Mouse (Mus musculus) megakaryocyte, embryonic 14.5 days (primary cell): ENCODE measurements around the gene Ankrd54. TPM values are rescaled to one million over a fixed set of nuclear protein-coding genes. Genes with fewer than 3 reads are reported as not detected.

Source experiments
- H3K27me3 ChIP-seq: replicated peaks from 2 replicates; pipeline ENCODE3; 2012; ENCODE audit warnings: inconsistent platforms
- H3K36me3 ChIP-seq: replicated peaks from 2 replicates; pipeline ENCODE3; 2012; ENCODE audit warnings: low read length, inconsistent platforms, mixed read lengths
- H3K4me1 ChIP-seq: 2 replicates; pipeline ENCODE4 v1.6.1; 2012; ENCODE audit warnings: inconsistent platforms
- H3K4me3 ChIP-seq: replicated peaks from 2 replicates; pipeline ENCODE3; 2012; ENCODE audit warnings: moderate library complexity, mild to moderate bottlenecking, inconsistent platforms
- H3K9me3 ChIP-seq: 2 replicates; pipeline ENCODE4 v1.6.1; 2012; ENCODE audit warnings: inconsistent platforms
- FLI1 ChIP-seq: IDR thresholded peaks from 2 replicates; pipeline ENCODE4 v1.6.1; 2012; ENCODE audit warnings: low read length, inconsistent platforms, mixed read lengths
- GATA1 ChIP-seq: IDR thresholded peaks from 3 replicates; pipeline ENCODE4 v1.6.1; 2012; ENCODE audit warnings: mixed read lengths, low read length, inconsistent platforms, borderline replicate concordance
- polyA plus RNA-seq: library from polyadenylated mRNA; stranded (reverse); fragments of >175 nt; gene quantifications from 2 replicates; pipeline ENCODE4 v1.2.3, GENCODE M21; 2012; ENCODE audit warnings: low replicate concordance; ENCODE audit not compliant: insufficient read depth

The Ankrd54 gene
- polyA plus RNA-seq, 1 experiment = 32.5 TPM

GRCm38 (mm10) chr15:79092284-79092683 is 29.6 kb upstream of the Ankrd54 start:
- Histone ChIP-seq H3K4me1 (peaks cover 38% of the 10 kb centered on the region), H3K4me3 (no peak overlapping the region), H3K36me3 (peaks cover 88% of the 10 kb centered on the region), H3K27me3 (no peaks in the 10 kb centered on the region), H3K9me3 (no peaks in the 10 kb centered on the region)
- no peak for TF ChIP-seq GATA1
- no peak for TF ChIP-seq FLI1

GRCm38 (mm10) chr15:79079567-79079966 is 16.9 kb upstream of the Ankrd54 start:
- no peaks in the 10 kb centered on the region for H3K27me3 ChIP-seq
- H3K4me1 ChIP-seq = peaks cover 19% of the 10 kb centered on the region
- no peak for TF ChIP-seq GATA1
- no peak for TF ChIP-seq FLI1
- H3K36me3 ChIP-seq = peaks cover 83% of the 10 kb centered on the region
- no peak overlapping the region for H3K4me3 ChIP-seq
- no peaks in the 10 kb centered on the region for H3K9me3 ChIP-seq

GRCm38 (mm10) chr15:79075658-79076365 is 13.1 kb upstream of the Ankrd54 start:
- H3K27me3 ChIP-seq = no peaks in the 10 kb centered on the region
- H3K4me3 ChIP-seq = peak overlapping the region; percentile 97
- H3K4me1 ChIP-seq = peaks cover 40% of the 10 kb centered on the region
- no peaks in the 10 kb centered on the region for H3K9me3 ChIP-seq
- TF ChIP-seq FLI1 (no peak), GATA1 (no peak)
- H3K36me3 ChIP-seq = peaks cover 45% of the 10 kb centered on the region

- H3K4me1 ChIP-seq = peaks cover 47% of the 10 kb centered on the region
- H3K9me3 ChIP-seq = no peaks in the 10 kb centered on the region
- peak within 1 kb of the TSS; percentile 97 for H3K4me3 ChIP-seq
- peaks cover 1% of the 10 kb centered on the region for H3K27me3 ChIP-seq
- peaks cover 39% of the 10 kb centered on the region for H3K36me3 ChIP-seq
- no peak for TF ChIP-seq GATA1
- TF ChIP-seq FLI1 = peak; percentile 51; the same call in 1 of the 2 replicates
These were observed 12.3 kb upstream of the Ankrd54 start, which contains the start of gene Eif3l for GRCm38 (mm10) chr15:79074913-79075532. Eif3l (plus strand) TSS chr15:79075179.

GRCm38 (mm10) chr15:79074446-79074845 is 11.8 kb upstream of the Ankrd54 start:
- peaks cover 33% of the 10 kb centered on the region for H3K36me3 ChIP-seq
- H3K9me3 ChIP-seq = no peaks in the 10 kb centered on the region
- H3K4me1 ChIP-seq = peaks cover 53% of the 10 kb centered on the region
- H3K4me3 ChIP-seq = peak overlapping the region; percentile 97
- H3K27me3 ChIP-seq = peaks cover 5% of the 10 kb centered on the region
- TF ChIP-seq GATA1 = no peak
- TF ChIP-seq FLI1 = no peak

- Histone ChIP-seq H3K4me1 (peaks cover 57% of the 10 kb centered on the region), H3K27me3 (peaks cover 6% of the 10 kb centered on the region), H3K9me3 (no peaks in the 10 kb centered on the region), H3K36me3 (peaks cover 26% of the 10 kb centered on the region), H3K4me3 (no peak overlapping the region)
- TF ChIP-seq GATA1 = no peak
- no peak for TF ChIP-seq FLI1
These were observed 11.1 kb upstream of the Ankrd54 start for GRCm38 (mm10) chr15:79073752-79074151.

GRCm38 (mm10) chr15:79071117-79072039 is 8.7 kb upstream of the Ankrd54 start:
- peaks cover 73% of the 10 kb centered on the region for H3K4me1 ChIP-seq

GRCm38 (mm10) chr15:79068416-79068815 is 5.7 kb upstream of the Ankrd54 start:
- H3K4me3 ChIP-seq = no peak overlapping the region
- TF ChIP-seq FLI1 (no peak), GATA1 (no peak)
- peaks cover 68% of the 10 kb centered on the region for H3K4me1 ChIP-seq
- peaks cover 6% of the 10 kb centered on the region for H3K27me3 ChIP-seq
- peaks cover 7% of the 10 kb centered on the region; the same call in 1 of the 2 replicates for H3K9me3 ChIP-seq
- H3K36me3 ChIP-seq = peaks cover 4% of the 10 kb centered on the region

More at GRCm38 (mm10) chr15:79071117-79072039, 8.7 kb upstream of the Ankrd54 start:
- no peak overlapping the region for H3K4me3 ChIP-seq
- H3K27me3 ChIP-seq = peaks cover 6% of the 10 kb centered on the region
- peaks cover 7% of the 10 kb centered on the region; the same call in 1 of the 2 replicates for H3K9me3 ChIP-seq
- TF ChIP-seq FLI1 (no peak), GATA1 (no peak)
- peaks cover 6% of the 10 kb centered on the region for H3K36me3 ChIP-seq

- Histone ChIP-seq H3K36me3 (peaks cover 4% of the 10 kb centered on the region), H3K27me3 (peaks cover 6% of the 10 kb centered on the region), H3K4me3 (no peak overlapping the region), H3K9me3 (peaks cover 7% of the 10 kb centered on the region; the same call in 1 of the 2 replicates), H3K4me1 (peaks cover 71% of the 10 kb centered on the region)
- TF ChIP-seq FLI1 (no peak), GATA1 (no peak)
These were observed 4.9 kb upstream of the Ankrd54 start for GRCm38 (mm10) chr15:79067631-79068030.
